Mouse (Mus musculus): ENCODE results near the gene Neto2.
"Not testable (repeated sequence)": the region's sequence is repeated elsewhere in the genome, so short reads cannot be mapped to it uniquely, and the experiment has no call there.

The Neto2 gene

GRCm38 (mm10) chr8:85700751-85701351, at the start of gene Neto2:
Gene Neto2 (minus strand): TSS chr8:85700924.
- peak; percentile 77 for DNase-seq (ENCODE audit: low read depth, low spot score)

DNA sequence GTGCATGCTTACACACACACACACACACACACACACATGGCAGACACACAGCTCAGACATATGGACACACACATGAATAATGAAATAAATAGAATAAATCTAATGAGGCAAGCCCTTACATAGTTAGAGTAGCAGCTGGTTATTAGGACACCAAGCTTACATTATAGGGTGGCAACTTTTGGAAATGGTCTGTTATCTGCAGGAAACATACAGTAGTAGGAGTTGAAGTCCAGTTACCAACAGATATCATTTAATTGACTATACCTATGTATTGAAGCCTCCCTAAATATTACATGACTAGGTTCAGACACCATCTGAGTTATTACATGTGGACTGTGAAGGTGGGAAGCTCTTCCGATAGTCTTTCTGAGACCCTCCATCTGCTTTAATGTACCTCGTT, 44.3 kb upstream of the Neto2 start:
- DNase-seq (ENCODE audit: low read depth, low spot score): no peak

DNA sequence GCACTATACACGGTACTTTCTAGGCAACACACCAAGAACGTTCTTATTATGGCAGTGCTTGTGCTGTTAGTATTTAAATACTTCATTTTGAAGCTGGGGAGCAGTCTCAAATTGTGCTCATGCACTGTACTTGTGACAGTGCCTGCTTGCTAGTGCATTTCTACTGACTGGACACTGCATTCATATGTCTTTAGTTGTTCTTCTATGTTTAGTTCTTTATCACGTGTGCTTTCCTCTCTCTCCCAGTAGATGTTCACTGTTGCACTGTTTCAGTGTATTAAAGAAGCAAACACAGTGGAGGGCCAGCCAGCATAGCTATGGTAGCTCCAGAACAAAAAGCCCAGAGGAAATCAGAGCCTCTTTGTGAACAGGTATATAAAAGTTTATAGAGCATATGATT, 29.8 kb upstream of the Neto2 start:
- DNase-seq (ENCODE audit: low read depth, low spot score): no peak

DNA sequence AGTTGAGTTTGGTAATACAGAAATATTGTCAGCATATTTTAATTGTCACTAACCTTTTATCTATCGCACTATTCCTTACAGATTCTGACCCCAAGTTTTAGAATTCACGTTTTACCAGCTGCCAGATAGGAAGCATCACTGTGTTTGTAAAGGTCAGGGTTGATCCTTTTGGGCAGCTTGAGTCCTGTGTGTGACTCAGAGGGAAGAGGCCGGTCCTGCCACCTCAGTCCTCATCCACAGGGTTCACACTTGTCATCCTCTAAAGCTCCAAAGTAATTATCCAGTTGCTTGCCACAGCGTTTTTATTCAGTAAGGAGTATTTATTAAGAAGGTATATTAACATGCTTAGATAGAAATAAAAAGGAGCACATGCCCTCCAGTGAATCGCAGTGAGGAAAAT, 16.5 kb upstream of the Neto2 start:
- DNase-seq (ENCODE audit: low read depth, low spot score): no peak

GRCm38 (mm10) chr8:85716696-85717095, 16.0 kb upstream of the Neto2 start:
- DNase-seq (ENCODE audit: low read depth, low spot score): no peak

DNA sequence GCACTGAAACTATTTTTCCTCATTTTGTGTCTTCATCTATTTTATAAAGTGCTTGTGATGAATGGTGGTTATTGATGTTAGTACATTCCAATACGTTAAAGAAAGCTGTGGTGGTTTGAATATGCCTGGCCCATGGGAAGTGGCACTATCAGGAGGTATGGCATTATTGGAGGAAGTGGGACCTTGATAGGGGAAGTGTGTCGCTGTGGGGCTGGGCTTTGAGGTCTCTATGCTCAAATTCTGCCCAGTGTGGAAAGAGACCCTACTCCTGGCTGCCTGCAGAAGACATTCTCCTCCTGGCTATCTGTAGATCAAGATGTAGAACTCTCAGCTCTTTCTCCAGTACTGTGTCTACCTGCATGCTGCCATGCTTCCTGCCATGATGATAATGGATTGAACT, 6.3 kb upstream of the Neto2 start:
- no peak for DNase-seq (ENCODE audit: low read depth, low spot score)

GRCm38 (mm10) chr8:85700101-85700750, 498 bp downstream of the Neto2 start:
- peak; percentile 84 for DNase-seq (ENCODE audit: low read depth, low spot score)

DNA sequence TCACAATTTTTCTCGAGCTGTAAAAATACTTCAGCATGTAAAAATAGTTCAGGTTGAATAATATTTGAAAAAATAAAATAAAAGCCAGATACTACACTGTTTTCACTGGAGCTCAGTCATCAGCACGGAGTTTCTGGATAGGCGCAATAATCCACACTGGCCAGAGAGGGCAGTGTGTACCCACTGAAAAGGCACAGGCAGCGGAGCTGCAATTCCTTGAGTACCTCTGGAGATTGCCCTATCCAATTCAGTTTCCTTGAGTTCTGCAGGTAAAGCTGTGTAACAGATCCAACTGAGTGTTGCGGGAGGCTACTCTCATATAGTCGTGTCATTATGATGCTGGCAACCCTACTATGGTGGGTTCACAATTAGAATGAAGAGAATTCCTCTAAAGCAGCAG, 1.7 kb downstream of the Neto2 start:
- DNase-seq (ENCODE audit: low read depth, low spot score): peak; percentile 88

DNA sequence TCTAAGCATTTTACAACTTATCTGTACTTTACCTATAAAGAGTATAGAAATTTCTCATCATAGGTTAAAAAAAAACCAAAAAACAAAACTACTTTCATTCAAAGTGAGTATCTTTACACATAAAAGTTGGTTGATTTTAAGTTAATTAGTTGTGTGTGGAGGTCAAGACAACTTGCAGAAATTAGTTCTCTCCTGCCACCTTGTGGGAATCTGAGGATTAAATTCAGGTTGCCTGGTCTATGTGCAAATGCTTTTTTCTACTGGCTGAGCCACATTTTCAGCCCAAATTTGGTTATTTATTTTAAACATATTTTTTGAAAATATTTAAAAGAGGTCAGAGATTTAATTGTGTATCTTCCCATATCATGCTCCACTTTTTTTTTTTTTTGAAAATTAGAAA, 35.6 kb downstream of the Neto2 start:
- peak; percentile 29 for DNase-seq (ENCODE audit: low read depth, low spot score)

DNA sequence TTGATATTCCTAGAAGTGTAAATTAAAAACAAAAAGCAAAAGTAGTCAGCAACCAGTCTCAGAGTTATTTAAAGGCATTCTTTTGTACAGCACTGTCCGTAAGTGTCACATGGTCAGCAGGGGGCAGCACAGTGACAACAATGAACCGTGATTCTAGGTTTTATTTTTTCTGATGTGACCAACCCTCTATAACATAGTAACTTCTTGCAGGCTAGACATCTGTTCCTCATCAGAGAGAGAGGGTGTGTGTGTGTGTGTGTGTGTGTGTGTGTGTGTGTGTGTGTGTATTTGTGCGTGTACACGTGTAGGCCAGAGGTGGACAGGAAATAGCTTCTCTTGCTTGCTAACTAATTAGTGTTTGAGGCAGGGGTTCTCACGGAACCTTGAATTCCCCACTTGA, 38.7 kb downstream of the Neto2 start:
- peak; percentile 63 for DNase-seq (ENCODE audit: low read depth, low spot score)

GRCm38 (mm10) chr8:85651201-85651600, 49.5 kb downstream of the Neto2 start:
- no peak for DNase-seq (ENCODE audit: low read depth, low spot score)

GRCm38 (mm10) chr8:85648553-85648952, 52.2 kb downstream of the Neto2 start:
- DNase-seq (ENCODE audit: low read depth, low spot score): no peak

DNA sequence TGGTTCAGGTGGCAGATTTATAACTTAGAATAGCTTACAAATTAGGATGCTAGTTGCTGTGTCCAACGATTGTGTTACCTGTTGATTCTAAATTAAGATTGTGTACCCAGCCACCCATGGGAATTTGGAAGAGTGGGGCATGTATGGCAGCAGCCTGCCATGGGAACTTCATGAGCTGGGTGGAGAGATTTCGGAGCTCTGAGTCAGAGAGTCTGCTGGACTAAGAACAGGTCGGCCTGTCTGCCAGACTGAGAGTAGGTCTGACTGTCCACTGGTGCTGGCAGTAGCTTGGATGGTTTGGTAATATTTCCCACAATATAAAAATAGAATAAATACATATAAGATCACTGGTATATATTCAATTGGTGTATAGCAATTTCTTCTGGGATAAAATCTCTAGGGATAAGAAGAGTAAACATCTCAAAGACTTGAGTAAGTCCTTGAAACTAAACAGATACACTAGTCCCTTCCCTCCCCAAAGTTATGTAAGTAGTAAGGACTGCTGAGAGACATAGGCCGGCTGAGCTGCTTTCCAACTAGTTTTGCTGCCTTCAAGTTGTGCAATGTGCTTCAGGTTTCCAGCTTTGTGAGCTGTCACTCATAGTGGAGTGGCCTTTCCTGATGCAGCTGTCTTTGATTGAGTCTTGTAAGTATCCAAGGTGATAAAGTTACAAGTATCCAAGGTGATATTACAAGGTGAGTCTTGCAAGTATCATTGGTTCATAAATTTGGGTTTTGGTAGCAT, 55.6 kb downstream of the Neto2 start:
- DNase-seq (ENCODE audit: low read depth, low spot score): no peak

- DNase-seq (ENCODE audit: low read depth, low spot score): no peak
Observed at GRCm38 (mm10) chr8:85624450-85624849, 76.3 kb downstream of the Neto2 start.

DNA sequence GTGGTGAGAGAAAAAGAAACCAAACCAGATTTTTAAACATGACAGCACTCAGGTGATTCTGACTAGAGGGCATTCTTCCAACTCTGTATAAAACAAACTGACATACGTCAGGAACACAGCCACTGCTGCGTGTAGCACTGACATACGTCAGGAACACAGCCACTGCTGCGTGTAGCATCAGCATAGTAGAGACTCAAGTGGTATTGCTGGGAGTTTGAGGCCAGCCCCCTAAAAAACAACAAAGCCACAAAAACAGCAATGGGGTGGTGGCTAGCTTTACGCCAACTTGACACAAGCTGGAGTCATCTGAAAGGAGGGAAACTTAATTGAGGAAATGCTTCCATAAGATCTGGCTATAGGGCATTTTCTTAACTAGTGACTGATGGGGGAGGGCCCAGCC, 77.5 kb downstream of the Neto2 start:
- no peak for DNase-seq (ENCODE audit: low read depth, low spot score)

DNA sequence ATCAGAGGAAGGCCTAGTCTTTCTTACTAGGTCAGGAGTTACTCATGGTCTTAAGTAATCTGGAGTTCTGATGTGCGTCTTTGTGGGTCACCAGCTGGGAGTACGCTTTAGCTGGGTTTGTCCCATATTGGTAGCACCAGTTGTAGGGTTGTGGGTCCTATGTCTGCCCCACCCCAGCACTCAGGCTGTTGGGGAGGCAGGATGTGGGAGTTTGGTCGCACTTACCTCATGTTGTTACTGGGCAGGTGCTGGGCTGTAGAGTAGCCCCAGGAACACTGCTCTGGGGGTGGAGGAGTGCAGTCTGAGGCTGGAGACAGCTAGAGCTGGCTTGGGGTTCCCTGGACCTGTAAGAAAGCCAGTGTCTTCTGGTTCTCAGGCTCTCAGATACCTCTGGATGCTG, 81.9 kb downstream of the Neto2 start:
- no peak for DNase-seq (ENCODE audit: low read depth, low spot score)

- not testable (repeated sequence) for DNase-seq (ENCODE audit: low read depth, low spot score)
Observed at GRCm38 (mm10) chr8:85617125-85617524, 83.6 kb downstream of the Neto2 start.

DNA sequence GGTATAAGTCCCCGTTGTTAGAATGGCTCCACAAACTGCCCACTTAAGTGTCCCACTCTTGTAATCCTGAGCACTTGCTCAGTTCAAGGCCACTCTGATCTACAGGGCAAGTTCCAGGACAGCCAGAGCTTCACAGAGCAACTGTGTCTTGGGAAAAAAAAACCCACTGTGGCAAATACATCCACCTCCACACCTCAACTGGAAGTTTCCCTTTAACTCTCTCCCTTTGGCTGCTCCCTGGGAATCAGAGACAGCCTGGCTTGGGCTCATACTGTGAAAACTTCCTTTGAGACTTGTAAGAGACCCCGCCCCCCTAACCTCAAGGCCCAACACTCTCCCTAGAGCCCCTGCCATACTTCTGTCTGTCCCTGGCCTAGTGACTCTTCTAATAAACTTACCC, 91.9 kb downstream of the Neto2 start:
- no peak for DNase-seq (ENCODE audit: low read depth, low spot score)

- no peak for DNase-seq (ENCODE audit: low read depth, low spot score)
Observed at GRCm38 (mm10) chr8:85607804-85608203, 92.9 kb downstream of the Neto2 start.

DNA sequence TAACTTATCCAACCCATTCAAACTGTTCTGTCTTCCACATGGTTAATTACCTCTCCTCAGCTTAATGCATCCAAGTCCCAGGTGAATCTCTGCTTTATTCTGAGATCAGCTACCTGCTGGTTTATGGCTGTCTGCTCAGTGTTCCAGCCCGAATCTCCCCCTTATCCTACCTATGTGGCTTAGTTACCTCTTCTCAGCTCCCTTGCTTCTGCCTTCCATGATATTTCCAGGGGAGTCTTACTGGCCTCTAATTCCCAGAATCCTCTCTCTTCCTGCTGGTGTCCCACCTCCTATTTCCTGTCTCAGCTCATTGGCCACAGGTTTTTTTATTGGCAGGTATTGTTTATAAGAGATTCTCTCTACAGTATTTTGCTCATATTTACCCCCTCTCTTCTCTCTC, 93.8 kb downstream of the Neto2 start:
- DNase-seq (ENCODE audit: low read depth, low spot score): no peak

DNA sequence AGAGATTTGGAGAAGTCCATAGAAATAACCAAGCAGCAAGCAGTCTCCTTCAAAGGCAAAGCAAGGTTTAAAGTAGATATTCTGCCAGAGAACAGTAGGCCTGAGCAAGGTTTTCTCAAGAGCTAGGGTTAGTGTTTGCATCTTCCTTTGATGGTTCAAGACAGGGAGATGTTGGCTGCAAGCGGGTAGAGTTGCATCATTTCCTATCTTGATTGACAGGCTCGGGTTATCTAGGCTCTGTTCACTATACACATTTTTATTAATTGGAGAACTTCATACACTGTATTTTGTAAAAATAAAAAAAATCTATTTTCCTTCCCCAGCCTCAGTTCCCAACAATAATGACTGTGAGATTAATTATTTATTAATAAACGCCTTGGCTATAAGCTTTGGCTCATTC, 94.2 kb downstream of the Neto2 start:
- DNase-seq (ENCODE audit: low read depth, low spot score): no peak

DNA sequence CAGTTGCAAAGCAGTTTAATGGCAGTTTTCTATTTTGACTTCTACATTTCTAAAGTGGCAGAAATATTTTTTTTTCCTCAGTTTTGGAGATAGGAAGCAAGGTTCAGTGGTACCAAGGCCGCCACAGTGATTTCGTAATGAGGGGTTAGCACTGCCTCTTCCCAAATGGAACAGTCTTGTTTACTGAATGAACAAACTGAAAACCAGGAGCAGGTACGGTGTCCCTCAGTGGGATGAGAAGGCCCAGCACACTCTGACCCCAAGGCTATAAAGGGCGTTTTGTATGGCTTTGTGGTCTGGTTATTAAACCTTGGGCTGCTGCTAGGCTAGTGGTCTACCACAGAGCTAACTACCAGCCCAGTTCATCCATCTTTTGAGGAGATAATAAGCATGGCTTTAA, 96.5 kb downstream of the Neto2 start:
- no peak for DNase-seq (ENCODE audit: low read depth, low spot score)
